Mouse (Mus musculus): ENCODE measurements around the gene Tbx15. TPM values are rescaled to one million over a fixed set of nuclear protein-coding genes. Genes with fewer than 3 reads are reported as not detected.

Gene Tbx15
- polyA plus RNA-seq, 1 experiment = 1.5 TPM

DNA sequence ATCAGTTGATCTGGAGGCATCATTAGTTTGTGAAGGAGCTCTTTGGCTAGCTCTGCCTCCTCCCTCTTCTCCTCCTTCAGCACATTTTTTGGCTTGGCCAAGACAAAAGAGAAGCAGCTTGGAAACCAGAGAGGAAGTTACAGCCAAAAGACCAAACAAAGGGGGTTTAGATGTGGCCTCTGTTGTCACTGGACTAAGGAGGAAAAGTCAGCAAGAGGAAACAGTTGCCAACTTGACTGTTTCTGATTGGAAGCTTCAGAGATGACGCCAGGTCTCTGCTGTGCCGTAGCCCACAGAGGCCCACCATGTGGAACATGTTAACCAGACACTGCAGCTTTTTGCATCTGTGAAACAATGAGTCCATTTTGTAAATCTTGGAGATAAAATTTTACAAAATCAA is 96.7 kb downstream of the Tbx15 start:
- Histone ChIP-seq H3K27ac (ENCODE audit: insufficient read depth, low read length) (no peak overlapping the region), H3K4me1 (ENCODE audit: control insufficient read depth, insufficient read depth, low read length) (no peaks in the 10 kb centered on the region), H3K4me3 (ENCODE audit: insufficient read depth, low read length) (no peak overlapping the region)
- TF ChIP-seq POLR2A (IDR thresholded peaks at IDR 0.05; ENCODE audit: extremely low read depth, insufficient read depth, low read length) (no peak), CTCF (IDR thresholded peaks at IDR 0.05; ENCODE audit: extremely low read depth, insufficient read depth, low read length) (no peak)

DNA sequence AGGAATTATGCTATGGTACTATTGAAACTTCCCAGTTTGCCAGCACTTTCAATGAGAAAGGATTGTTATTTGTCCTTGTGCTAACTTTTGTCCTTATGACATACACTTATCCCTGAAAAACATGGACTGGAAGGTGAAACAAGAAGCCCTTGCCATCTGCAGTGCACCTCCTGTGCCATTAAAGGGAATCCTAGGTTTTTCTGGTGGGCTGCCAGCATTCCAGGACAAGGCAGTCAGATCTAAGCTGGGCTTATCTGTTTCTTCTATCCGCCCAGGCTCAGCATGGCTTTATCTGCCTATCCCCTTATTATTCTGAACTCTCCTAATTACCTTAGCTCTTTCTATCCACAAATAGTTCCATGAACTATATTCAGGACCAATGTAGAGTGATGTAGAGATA is 98.6 kb downstream of the Tbx15 start:
- TF ChIP-seq CTCF (IDR thresholded peaks at IDR 0.05; ENCODE audit: extremely low read depth, insufficient read depth, low read length) (no peak), POLR2A (IDR thresholded peaks at IDR 0.05; ENCODE audit: extremely low read depth, insufficient read depth, low read length) (no peak)
- Histone ChIP-seq H3K27ac (ENCODE audit: insufficient read depth, low read length) (no peak overlapping the region), H3K4me1 (ENCODE audit: control insufficient read depth, insufficient read depth, low read length) (no peaks in the 10 kb centered on the region), H3K4me3 (ENCODE audit: insufficient read depth, low read length) (no peak overlapping the region)

GRCm38 (mm10) chr3:99340021-99340420 is 99.8 kb downstream of the Tbx15 start:
- Histone ChIP-seq H3K4me1 (ENCODE audit: control insufficient read depth, insufficient read depth, low read length) (no peaks in the 10 kb centered on the region), H3K27ac (ENCODE audit: insufficient read depth, low read length) (no peak overlapping the region), H3K4me3 (ENCODE audit: insufficient read depth, low read length) (no peak overlapping the region)
- no peak for TF ChIP-seq CTCF (IDR thresholded peaks at IDR 0.05; ENCODE audit: extremely low read depth, insufficient read depth, low read length)
- TF ChIP-seq POLR2A (IDR thresholded peaks at IDR 0.05; ENCODE audit: extremely low read depth, insufficient read depth, low read length) = no peak

DNA sequence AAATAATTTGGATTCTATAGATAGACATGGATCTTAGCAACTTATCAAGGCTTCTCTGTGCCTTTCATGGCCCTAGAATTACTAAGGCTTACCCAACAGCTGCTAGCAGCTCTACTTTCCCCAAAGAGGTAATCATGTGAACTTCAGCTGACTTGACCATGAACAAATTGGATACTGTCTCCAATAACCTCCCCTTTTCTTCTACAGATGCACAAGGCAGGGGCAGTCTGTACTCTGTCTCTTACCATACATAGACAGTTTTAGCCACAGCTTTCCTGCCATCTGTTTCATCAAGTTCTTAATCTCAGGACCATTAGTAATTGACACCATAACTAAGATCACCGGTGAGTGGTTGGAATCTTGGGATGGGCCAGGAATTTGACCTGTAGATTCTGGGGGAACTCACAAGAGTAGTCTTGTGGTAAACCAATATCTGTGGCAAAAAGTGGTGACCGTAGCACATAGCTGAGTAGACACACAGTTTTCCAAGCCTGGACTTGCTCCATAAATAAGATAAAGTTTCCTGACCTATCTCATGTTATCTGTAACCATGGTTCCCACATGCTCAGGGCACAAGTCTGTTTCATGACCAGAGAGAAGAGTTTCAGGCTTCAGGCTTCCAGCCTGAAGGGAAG is 139.6 kb downstream of the Tbx15 start:
- no peak overlapping the region for H3K27ac ChIP-seq (ENCODE audit: insufficient read depth, low read length)
- no peak overlapping the region for H3K4me3 ChIP-seq (ENCODE audit: insufficient read depth, low read length)
- H3K4me1 ChIP-seq (ENCODE audit: control insufficient read depth, insufficient read depth, low read length) = no peaks in the 10 kb centered on the region
- TF ChIP-seq POLR2A (IDR thresholded peaks at IDR 0.05; ENCODE audit: extremely low read depth, insufficient read depth, low read length) (no peak), CTCF (IDR thresholded peaks at IDR 0.05; ENCODE audit: extremely low read depth, insufficient read depth, low read length) (no peak)

GRCm38 (mm10) chr3:99387127-99387526 is 146.9 kb downstream of the Tbx15 start:
- Histone ChIP-seq H3K4me3 (ENCODE audit: insufficient read depth, low read length) (no peak overlapping the region), H3K27ac (ENCODE audit: insufficient read depth, low read length) (no peak overlapping the region), H3K4me1 (ENCODE audit: control insufficient read depth, insufficient read depth, low read length) (no peaks in the 10 kb centered on the region)
- TF ChIP-seq CTCF (IDR thresholded peaks at IDR 0.05; ENCODE audit: extremely low read depth, insufficient read depth, low read length) = no peak

Other genes starting within 250 kb of the Tbx15 start
- gene Wars2, start 99.3 kb upstream of the Tbx15 start, polyA plus RNA-seq (2012; rRNA removed) = 4.1 and 4.8 TPM in 2 replicates